Mouse (Mus musculus): ENCODE results near the gene Baz2b.
A peak's percentile ranks its signal among the peaks of the same experiment; 100 is the strongest.

Gene Baz2b

DNA sequence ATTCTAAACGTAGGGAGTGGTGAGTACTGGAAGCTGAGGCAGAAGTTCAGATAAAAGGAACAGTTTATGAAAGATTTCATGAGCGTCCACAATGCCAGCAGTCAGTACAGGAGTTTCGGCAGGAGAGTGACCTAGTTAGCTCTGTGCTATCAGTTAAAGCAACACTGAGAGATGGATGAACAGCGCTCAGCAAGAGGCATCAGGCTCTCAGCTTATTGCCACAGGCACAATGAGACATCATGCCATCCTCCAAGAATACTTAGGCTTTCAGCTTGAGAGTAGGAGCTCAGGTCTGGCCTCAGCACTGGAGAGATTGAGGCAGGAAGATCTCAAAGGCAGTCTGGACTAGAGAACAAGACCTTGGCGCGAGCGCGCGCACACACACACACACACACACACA is 160.3 kb downstream of the Baz2b start:
- DNase-seq: peak; percentile 73

DNA sequence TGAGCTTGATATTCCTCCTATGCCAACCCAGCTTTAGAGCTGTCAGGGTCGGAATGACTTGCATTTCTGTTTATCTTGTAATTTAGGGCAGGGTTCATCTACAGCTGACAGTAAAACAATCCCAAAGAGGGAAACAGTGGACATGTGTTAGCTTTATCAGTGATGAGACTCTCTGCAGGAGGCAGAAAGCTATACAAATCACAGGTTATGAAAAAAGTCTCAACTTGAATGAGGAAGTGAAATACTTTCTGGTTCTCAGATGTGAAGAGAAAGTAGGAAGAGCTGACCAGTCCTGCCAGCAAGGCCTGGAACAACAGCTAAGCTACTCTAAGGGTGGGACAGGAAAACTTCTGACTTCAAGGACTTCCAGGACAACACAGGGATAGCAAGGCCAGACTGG is 163.6 kb downstream of the Baz2b start:
- peak; percentile 95 for DNase-seq

DNA sequence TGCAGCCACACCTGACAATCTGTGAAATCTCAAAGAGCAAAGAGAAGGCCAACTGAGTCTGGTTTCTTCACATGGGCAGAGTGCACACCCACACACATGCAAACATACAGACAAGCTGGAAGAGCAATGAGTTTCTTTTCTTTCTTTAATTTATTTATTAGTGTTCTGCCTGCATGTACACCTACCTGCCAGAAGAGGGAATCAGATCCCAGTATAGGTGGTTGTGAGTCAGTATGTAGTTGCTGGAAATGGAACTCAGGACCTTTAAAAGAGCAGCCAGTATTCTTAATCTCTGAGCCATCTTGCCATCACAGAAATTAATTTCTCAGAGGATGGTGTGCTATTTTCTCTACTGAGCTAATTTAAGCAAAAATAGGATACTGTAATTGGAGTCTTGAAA is 164.7 kb downstream of the Baz2b start:
- peak; percentile 70 for DNase-seq

DNA sequence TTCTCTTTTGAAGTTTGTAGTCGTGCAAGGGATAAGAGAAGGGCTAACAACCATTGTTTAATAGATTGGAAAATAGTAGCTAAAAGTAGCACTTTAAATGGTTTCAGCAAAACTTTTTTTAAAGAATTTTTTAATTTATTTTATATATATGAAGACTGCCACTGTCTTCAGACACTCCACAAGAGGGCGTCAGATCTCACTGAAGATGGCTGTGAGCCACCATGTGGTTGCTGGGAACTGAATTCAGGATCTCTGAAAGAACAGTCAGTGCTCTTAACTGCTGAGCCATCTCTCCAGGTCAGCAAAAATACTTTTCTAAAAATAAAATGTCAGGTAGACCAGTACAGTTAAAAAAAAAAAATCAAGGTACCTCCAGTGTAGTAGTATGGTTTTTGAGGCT is 165.1 kb downstream of the Baz2b start:
- DNase-seq: no peak

DNA sequence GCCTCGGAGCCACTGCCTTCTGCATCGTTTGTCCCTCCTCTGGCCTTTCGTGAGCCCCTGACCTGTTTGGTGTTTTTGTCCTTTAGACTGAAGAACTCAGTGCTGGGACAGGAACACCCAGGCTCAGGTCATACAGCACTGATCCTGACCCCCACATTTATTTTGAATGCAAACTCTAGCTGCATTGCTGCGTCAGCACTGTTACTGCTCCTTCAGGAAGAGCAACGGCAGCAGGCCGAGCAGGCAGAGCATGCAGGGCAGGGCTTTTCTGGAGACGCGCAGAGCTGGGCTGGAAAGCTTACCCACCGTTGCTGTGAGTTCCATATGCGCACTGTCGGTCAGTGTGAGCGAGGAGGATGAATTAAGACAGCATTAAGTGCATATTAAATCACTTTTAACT is 166.9 kb downstream of the Baz2b start:
- peak; percentile 83 for DNase-seq

DNA sequence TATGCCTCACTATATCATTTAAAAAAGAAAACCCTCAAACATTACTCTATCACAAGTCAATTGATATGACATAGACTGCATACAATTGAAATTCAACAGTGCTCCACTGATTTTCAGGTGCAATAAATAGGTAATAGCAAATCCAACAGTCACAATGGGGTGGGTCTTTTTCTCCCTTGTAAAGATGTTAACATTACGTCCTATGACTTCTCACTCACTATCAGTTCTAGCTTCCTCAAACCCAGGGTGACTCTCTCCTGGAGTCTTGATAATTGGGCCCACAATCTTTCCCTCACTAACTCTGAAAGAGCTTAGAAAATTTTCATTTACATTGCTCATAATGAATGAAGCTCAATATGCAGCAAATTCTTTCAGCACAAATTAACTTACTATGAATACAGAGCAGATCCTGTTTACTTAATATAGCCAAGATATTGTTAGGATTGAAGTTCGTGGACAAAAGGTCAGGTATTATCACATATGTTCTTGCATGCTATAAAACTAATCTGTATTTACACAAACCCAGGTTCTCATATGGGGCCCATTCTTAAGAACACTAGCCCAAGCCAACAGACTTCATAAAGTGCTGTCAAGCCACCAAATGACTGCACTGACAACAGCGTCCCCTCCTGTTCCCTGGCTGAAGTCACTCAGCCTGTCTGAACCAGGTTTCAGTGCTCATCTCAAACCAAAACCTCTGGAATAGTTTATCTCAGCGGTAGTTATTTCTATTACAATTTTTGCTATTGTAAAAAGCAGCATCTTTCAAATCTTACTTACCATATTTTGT is 168.0 kb downstream of the Baz2b start:
- peak; percentile 36 for DNase-seq

DNA sequence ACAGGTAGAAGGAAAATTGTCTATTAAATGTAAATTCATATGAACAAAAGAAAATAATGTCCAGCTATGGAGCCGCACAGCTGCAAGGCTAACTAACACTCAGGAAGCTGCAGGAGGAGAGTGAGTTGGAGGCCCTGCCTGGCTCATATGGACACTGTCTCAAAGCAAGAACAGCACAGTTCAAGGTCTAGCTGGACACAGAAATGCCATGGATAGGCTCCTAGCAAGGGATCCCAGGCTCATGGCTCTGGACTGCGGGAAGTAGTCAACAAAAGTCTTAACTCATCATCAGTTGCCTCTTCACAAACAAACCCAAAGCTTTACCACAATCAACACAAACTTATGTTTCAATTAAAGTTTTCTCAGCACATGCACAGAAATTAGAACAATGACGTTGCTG is 169.5 kb downstream of the Baz2b start:
- DNase-seq: peak; percentile 66

DNA sequence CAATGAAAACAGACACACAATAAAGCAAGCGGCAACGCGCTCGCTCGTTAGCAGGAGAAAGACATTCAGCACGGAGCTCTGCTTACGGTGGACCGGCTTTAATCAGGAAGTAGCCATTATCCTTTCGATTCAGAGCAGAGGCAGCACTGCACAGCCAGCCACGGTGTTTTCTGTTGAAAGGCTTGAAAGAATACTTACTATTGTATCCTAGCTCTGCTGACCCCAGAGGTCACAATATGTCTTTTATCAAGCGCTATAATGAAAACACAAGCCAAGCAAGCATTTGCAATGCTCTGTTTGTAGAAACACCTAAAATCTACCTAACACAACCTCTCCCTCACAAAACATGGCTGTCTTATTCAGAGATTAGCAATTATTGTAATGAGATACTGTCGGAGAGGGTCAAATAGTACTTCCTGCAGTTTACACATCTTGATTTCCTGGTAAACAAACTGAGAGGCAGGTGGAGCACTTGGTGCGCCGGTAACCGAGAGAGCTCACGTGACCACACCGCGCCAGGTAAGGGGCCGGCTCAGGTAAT is 172.6 kb downstream of the Baz2b start:
- DNase-seq: peak; percentile 94

DNA sequence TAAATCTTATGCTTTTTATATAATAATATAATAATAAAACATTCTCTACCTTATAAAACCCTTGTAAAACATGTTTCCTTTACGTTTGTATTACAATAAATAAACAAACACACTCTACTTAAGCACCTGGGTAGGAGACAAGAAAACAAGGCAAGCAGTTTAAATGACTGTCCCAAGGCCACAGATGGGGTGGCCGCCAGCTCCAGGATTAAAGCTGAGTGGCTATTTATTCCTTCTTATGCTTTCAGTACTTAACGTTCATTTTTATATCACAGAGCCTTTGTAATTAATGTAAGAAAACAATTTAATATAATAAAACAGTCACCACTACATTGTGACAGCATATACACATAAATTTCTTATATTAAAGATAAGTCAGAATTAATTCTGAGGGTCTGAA is 173.3 kb downstream of the Baz2b start:
- peak; percentile 40 for DNase-seq

DNA sequence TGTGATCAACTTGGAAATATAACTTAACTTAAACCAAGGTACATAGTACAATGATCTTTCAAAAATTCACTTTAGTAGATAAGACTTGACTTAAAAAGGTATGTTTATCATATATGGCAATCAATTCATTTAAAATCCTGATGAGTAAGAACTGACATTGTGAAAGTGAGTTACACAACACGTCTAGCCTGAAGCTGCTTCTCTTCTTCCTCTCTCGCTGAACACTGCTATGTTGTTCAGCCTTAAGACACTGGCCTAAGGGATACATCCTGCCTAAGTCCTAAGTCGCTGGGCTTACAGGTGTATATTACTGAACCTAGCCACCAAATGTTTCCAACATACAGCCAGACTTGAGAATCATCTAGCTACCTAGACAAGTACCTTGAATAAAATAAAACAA is 178.6 kb downstream of the Baz2b start:
- no peak for DNase-seq

DNA sequence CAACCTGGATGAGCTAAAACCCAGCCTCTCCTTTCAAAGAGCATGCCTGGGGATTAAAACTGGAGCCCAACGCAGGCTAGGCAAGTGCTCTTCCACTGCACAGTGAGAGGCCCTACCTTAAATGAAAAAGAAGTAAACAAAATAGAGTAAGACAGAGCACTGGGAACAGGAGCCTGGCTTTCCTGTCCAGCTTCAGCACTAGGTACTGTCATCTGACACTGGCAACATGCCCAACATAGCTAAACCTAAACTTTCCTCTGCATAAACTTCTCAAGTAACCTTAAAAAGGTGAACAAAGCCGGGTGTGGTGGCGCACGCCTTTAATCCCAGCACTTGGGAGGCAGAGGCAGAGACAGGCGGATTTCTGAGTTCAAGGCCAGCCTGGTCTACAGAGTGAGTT is 180.6 kb downstream of the Baz2b start:
- peak; percentile 76 for DNase-seq

DNA sequence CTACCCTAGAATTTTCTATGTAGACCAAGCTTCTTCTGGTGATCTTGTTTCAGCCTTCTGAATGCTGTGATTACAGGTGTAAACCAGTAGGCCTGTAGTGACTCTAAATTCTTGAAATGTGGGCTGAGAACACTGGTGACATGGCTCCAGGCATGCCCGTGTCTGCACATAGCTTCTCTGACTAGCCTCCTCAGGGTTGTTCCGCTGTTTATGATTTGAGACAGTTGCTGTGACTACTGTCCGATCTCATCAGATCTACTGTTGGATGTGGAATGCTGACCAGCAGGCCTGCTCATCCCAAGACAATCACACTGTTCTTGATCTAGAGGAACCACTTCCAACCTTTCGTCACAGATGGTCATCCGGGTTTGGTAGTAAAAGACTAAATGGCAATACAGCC is 182.5 kb downstream of the Baz2b start:
- DNase-seq: peak; percentile 81

DNA sequence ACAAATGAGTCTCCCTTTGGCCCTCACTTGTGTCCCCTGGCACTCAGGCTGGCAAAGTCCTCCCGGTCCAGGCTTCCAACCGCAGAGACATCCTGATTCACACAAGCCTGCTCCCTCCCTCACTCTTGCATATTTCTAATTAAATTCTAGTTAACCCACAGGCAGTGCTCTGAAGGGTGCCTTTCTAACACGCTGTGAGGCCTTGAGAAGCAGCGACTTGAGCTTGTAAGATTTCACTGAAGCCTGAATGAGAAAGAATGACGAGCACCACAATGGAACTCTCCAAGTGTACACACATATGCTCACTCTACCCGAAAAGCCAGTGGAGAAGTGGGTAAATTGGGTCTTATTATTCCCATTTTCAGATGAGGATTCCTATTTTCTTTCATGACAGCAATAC is 183.1 kb downstream of the Baz2b start:
- peak; percentile 34 for DNase-seq

DNA sequence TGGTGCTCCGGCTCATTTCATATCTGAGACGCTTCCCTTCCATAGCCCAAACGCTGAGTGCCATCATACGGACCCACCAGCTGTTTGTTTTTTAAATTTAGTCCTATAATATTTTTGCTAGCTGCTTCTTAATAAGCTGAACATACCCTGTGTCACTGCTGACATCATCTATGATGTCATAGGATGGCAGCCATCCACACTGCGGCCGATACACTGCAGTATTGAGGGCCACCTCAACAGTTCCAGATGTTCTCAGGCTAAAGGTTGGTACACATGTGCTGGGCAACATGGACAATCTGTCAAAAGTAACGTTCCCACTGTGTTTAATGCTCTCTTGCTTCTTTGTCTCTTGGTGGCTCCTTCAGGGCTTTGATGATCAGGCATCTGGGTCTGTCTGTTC is 185.9 kb downstream of the Baz2b start:
- peak; percentile 83 for DNase-seq

DNA sequence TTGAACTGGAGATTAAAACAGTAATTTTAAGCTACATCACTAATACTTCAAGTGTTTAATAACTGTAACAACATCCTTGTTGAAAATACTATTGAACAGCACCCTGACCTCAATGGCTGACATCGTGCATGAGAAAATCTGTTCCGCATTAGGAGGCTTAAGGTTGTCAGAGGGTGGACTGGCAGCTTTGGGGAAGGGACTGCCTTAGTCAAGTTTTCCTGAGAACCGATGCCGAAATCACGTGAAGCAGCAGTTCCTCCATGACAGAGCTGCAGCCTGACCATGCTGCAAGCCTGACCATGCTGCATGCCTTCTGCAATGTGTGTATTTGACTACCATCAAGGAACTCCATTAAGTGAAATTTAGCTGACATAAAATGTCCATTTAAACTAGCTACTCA is 188.1 kb downstream of the Baz2b start:
- peak; percentile 75 for DNase-seq

DNA sequence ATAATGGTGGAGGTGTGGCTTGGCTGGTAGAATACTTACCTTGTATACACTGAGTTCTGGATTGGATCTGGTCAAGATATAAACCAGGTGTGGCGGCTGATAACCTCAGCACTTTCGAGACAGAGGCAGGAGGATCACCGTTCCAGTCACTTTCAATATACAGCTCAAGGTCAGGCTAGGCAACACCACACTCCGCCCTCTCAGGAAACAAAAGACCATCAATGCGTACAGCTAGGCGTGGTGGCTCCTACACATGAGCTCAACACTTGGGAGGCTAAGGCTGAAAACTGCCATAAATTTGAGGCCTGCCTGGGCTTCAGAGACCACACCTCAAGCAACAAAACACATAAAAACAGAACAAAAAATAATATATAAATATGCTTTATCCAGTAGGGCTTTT is 188.5 kb downstream of the Baz2b start:
- peak; percentile 70 for DNase-seq

DNA sequence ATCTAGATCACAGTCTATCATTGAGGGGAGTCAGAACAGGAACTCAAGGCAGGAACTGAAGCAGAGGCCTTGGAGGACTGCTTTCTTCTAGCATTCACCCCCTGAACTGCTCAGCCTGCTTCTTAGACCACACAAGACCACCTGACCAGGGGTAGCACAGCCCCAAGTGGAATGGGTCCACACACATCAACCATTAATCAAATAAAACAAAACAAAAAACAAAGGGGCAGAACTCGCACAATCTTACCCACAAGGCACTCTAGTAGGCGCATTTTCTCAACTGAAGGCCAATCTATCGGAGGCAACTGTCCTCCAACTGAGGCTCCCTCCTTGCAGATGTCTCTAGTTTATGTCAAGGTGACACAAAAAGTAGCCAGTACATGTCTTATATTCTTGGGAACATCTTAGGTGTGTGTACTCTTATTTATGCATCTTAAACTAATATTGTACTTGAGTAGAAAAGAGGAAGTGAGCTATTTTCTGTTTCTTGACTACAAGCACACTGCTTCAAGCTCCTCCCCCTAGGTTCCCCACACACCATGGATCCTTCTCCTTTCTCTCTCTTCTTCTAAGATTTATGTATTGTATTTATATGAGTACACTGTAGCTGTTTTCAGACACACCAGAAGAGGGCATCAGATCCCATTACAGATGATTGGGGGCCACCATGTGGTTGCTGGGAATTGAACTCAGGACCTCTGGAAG is 189.9 kb downstream of the Baz2b start:
- DNase-seq: peak; percentile 79

DNA sequence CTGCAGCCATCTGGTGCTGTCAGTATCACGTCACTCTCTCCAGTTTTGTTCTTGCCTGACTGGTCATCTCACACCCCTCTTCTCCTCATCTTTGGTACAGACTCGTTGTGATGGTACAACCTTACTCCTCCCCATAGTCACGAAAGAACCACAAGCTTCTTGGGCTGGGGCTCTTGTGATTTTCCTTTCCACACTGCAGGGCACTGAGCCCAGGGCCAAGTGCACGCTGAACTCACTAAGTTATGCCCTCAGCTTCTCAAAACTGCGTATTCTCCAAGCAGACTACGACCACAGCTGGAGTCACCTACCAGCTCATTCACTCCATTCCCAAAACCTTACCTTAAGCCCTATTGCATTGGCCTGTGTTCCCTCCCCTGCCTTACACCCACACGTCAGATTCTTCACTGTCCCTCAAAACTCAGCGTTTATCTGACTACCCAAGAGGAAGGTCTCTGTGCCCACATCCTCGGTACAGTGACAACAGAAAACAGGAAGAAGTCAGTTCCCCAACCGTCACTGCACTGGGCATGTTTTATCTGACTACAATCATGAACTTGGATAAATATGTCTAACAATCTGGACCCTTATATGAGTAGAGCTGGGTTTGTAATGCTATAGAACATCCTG is 190.7 kb downstream of the Baz2b start:
- peak; percentile 90 for DNase-seq

DNA sequence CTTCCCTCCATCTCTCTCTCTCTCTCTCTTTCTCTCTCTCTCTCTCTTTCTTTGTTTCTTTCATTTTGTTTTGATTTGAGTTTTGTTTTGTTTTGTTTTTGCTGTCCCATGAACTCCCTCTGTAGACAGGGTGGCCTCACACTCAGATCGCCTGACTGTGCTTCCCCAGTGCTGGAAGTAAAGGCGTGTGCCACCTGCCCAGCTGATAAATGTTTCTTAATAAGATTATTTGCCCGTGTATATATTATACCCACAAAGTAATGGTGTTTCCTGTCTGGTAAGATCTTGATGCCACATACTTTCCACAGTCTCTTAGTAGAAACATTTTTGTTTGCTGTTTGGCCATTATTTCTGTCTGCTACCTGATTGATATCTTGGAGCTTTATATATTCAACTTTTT is 198.1 kb downstream of the Baz2b start:
- peak; percentile 66 for DNase-seq

DNA sequence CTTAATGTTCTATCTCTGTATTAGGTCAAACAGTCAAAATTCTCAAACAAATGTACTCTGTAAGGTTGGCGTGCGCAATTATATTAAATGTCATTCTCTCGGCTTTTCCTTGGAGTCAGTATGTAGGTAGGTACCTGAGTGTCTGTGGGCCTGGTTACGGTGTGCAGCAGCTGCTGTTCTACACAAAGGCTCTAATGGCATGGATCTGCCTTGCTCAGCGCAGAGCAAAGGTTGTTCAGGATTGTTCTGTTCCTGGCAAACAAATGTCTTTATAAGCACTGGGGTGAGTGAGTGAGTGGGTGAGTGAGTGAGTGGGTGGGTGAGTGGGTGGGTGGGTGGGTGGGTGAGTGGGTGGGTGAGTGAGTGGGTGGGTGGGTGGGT is 206.0 kb downstream of the Baz2b start:
- peak; percentile 54 for DNase-seq

DNA sequence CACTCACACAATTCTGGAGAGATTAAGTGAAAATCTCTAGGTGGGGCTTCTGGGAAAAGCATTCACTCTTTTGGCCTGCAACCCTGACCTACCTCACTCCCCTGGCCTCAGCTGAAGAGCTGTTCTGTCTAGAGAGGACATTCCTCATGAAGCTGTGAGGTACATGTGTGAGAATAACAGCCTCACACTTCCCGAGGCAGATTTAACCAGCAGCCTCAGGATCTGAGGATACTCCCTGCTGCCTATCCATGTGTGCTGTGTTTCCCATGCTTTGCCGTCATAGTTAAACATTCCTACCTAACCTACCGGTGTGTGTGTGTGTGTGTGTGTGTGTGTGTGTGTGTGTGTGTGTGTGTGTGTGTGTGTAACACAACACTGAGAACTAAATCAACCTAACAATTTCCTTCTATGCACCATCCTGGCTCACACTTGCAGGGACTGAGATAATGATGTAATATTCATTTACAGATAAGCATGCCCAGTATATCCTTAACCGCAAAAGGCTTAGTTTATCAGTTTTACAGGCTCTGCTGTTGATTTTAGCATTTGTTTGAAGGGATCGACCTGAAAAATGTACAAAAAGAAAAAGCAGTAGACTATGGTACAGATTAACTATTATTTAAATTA is 206.5 kb downstream of the Baz2b start:
- DNase-seq: peak; percentile 76

DNA sequence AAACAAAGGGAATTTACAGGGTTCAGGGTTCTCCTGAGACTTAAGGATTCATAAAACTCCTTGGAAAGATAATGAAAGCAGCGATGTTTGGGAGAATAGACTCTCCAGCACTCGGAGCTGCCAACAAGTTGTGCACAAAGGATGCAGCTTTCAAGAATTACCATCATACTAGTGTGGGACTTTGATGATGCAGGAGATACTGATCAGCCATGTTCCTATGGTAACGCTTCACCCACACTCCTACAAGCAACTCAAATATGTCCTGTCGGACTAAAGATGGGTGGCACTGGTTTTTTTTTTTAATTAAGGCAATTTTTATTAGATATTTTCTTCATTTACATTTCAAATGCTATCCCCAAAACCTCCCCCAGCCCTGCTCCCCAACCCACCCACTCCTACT is 209.4 kb downstream of the Baz2b start:
- no peak for DNase-seq

DNA sequence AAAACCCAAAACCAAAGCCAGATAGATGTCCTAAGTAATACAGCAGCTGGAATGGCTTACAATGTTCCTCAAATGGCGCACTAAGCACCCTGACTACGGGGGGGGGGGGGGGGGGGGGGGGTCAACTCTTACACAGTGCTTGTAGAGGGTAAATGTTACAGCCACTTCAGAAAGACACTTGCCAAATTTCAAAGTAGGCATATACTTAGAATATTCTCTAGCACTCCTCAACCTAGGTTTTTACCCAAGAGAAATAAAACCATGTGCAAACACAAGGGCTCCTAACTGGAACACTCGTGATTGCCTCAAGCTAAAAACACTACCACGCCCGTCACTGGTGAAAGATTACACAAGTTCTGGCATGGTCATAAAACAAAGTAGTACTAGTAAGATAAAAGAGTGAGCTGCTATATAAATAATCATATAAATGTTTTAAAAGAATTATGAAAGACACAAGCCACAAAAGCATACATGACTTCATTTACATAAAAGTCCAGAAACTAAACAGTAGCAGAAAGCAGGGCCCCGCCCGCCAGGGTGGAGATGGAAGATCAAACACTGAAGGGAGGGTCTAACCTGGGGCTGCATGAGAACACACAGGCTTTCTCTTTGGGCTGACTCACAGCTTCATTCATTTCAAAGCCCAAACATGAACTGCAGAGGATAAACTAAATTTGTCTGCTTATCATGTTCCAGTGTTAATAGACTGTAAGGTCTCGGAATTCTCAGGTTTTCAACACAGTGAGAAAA is 212.0 kb downstream of the Baz2b start:
- DNase-seq: peak; percentile 51

All from heart, adult 11 months (tissue).